Mouse (Mus musculus) layer of hippocampus, adult 8-10 months (tissue): ENCODE results near the gene Crb3. TPM values are rescaled to one million over a fixed set of nuclear protein-coding genes. Genes with fewer than 3 reads are reported as not detected.

Experiments
- DNase-seq, 2 experiments: peaks; one replicate each; pipeline ENCODE4 v3.0.0; 2022; ENCODE audit warnings: low spot score in 2 of 2
- total RNA-seq, 4 experiments: library from RNA; stranded (reverse); gene quantifications; 2 replicates each; pipeline ENCODE4 v1.2.4; 2022

Gene Crb3
- total RNA-seq, 4 experiments from 2014 or later, result 0.70 to 2.1 (median 1.4) TPM

DNA sequence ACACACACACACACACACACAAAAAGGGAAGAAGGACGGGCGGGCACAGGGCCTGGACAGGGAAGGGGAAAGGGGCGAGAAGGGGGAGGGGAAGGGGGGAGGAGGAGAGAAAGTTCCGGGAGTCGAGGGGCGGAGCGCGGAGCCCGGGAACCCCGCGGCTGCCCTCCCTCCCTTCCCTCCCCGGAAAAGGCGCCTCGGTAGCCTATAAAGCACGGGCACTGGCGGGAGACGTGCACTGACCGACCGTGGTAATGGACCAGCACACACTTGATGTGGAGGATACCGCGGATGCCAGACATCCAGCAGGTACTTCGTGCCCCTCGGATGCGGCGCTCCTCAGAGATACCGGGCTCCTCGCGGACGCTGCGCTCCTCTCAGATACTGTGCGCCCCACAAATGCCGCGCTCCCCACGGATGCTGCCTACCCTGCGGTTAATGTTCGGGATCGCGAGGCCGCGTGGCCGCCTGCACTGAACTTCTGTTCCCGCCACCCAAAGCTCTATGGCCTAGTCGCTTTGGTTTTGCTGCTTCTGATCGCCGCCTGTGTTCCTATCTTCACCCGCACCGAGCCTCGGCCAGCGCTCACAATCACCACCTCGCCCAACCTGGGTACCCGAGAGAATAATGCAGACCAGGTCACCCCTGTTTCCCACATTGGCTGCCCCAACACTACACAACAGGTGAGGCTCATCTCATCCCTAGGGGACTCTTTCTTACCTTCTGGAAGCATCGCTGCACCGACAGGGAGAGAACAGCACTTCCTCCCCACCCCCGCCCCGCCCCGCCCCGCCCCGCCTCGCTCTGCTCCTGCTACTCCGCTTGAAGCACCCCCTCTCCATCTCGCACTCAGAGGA, 46.5 kb downstream of the Crb3 start, which contains the start of gene Tnfsf9:
Gene Tnfsf9, plus strand, starts transcription at position 145 of the 854 bp plus-strand sequence.
- DNase-seq, result no peak

DNA sequence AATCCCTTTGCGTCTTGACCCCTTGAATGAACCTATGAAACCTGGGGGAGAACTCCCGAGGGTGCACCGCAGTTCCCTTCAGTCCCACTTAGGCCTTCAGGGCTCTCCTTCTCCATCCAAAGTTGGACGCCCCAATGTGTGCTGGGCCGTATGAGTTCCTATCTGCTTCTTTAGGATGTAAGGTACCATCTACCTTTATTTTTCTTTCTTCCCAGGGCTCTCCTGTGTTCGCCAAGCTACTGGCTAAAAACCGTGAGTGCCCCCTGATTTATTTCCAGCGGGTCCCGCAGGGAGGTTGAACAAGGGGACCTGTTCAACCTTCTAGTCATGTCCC, 47.1 kb downstream of the Crb3 start:
- no peak for DNase-seq

DNA sequence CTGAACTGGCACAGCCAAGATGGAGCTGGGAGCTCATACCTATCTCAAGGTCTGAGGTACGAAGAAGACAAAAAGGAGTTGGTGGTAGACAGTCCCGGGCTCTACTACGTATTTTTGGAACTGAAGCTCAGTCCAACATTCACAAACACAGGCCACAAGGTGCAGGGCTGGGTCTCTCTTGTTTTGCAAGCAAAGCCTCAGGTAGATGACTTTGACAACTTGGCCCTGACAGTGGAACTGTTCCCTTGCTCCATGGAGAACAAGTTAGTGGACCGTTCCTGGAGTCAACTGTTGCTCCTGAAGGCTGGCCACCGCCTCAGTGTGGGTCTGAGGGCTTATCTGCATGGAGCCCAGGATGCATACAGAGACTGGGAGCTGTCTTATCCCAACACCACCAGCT, 48.2 kb downstream of the Crb3 start:
- DNase-seq, result no peak

DNA sequence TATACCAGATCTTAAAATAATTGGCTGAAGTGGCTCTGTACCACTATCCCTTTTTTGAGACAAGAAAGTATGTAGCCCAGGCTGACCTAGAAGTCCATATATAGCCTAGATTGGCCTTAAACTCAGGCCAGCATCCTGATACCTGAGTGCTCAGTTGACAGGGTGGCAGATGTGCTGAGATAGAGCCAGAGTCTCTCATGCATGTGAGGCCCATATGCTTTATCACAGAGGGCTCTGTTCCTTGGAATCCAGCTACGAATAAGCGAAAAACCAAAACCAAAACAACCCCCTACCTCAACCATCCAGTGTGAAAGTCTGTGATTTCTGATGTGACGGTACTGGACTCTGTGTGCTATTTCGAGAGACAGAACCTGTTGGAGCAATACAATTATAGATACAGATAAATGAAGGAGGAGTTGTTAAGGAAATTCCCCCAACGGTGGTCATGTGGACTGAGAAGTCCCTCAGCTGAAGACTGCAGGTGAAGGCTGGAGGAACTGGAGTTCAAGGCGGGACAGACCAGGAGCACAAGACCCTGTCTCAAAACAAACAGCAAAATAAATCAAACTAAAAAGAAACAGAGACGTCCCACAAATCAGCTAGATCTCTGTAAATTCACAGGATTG, 49.2 kb downstream of the Crb3 start:
- DNase-seq, result no peak

DNA sequence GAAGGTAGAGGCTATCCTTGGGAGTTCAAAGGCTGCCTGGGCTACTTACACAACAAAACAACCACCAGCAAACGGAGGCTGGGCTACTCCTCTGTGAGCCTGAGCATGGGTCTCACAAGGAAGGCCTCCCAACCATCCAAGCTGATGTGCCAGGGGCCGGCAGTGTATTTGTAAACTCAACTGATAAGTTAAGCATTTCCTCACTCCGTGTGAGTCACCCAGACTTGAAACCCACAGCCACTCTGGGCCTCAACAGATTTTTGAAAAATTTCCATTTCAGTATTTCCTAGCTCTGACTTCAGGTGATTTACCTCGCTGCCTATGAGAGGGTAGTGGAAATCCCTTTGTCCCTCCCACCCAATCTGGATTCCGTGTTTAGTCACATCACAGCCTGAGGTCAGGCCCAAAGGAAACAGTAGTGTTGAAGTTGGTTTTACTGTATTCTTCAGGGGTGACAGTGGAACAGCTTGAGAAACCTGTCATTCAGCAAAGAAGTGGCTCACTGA, 49.8 kb downstream of the Crb3 start:
- no peak for DNase-seq

DNA sequence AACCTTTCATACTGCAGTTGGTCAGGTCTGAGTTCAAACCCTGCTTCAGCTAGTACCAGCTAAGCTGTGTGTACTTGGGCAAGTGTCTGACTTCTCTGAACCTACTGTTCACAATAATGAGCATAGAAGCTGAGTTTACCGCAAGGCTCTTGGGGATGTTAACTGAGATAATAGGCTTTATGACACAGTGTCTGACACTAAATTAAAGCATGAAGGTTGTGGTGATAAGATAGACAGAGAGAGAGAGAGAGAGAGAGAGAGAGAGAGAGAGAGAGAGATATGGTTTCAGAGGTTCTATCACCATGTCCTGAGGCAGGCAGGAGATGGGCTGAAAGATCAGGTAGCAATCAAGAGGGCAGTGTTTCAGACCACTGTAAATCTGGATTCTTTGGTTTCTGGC, 51.1 kb downstream of the Crb3 start:
- DNase-seq, result no peak

DNA sequence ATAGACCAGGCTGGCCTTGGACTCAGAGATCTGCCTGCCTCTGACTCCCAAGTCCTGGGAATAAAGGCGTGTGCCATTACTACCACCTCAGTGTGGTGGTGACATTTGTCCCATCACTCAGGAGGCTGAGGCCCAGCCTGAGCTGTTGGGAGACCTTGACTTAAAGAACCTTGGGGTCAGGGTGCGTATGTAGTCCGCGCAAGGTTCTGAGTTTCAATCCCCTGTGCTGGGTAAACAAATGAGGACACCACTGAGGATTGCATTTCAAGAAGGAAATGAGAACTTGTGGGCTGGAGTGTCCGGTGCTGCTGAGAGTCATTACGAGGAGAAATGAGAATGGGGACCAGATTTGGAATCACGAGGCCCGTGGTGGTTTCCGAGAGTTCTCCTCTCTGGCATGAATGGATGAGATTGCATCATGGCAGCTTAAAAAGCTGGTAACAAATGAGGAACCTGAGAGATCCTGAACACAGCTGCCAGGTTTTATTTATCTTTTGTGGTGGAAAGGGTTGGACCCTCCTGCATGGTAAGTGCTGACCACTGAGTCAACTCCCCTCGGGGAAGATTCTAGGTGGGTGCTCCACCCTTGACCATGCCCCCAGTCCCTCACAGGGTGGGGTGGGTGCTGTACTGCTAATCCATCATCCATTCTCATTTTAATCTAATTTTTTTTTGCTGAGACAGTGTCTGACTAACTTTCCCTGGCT, 54.0 kb downstream of the Crb3 start:
- no peak for DNase-seq

Other genes with a start within 250 kb of the Crb3 start
- 1 to 10 TPM; 4.3 to 6.0 (median 5.0) TPM for gene Rfx2, start 228.1 kb upstream of the Crb3 start, total RNA-seq
- not detected for gene Acsbg2, start 184.7 kb upstream of the Crb3 start, total RNA-seq
- under 1 TPM in 3 of 4 experiments, not detected in 1; 0.20 to 0.35 (median 0.27) TPM for gene 1700061G19Rik, start 183.6 kb upstream of the Crb3 start, total RNA-seq
- gene Mllt1, start 123.7 kb upstream of the Crb3 start, total RNA-seq, result 10 to 100 TPM; 73.9 to 92.9 (median 80.6) TPM
- not detected for gene Acer1, start 77.0 kb upstream of the Crb3 start, total RNA-seq
- gene Clpp, start 68.8 kb upstream of the Crb3 start, total RNA-seq, result 10 to 100 TPM; 60.9 to 70.6 (median 66.6) TPM
- gene Alkbh7, start 61.8 kb upstream of the Crb3 start, total RNA-seq, result 10 to 100 TPM; 24.3 to 29.5 (median 25.4) TPM
- under 1 TPM in 1 of 4 experiments, not detected in 3; 0.82 TPM for gene Pspn, start 59.1 kb upstream of the Crb3 start, total RNA-seq
- 10 to 100 TPM; 57.0 to 64.0 (median 61.5) TPM for gene Gtf2f1, start 47.8 kb upstream of the Crb3 start, total RNA-seq
- gene Gm17949, start 47.6 kb upstream of the Crb3 start, total RNA-seq, result under 1 TPM in 2 of 4 experiments, not detected in 2; 0.45 to 0.57 TPM
- 100 to 1,000 TPM; 105 to 118 (median 111) TPM for gene Khsrp, start 27.6 kb upstream of the Crb3 start, total RNA-seq
- not detected for gene Slc25a41, start 17.5 kb upstream of the Crb3 start, total RNA-seq
- 100 to 1,000 TPM; 352 to 366 (median 355) TPM for gene Slc25a23, start 758 bp downstream of the Crb3 start, total RNA-seq
- 1 to 10 TPM; 1.1 to 4.4 (median 3.0) TPM for gene Dennd1c, start 19.4 kb downstream of the Crb3 start, total RNA-seq
- gene Tubb4a, start 28.7 kb downstream of the Crb3 start, total RNA-seq, result 100 to 1,000 TPM; 500 to 601 (median 567) TPM
- gene Tnfsf9, start 46.2 kb downstream of the Crb3 start, total RNA-seq, result 1 to 10 TPM in 3 of 4 experiments, under 1 TPM in 1; 0.49 to 1.3 (median 1.1) TPM
- under 1 TPM in 1 of 4 experiments, not detected in 3; 0.55 TPM for gene Cd70, start 90.7 kb downstream of the Crb3 start, total RNA-seq
- gene Tnfsf14, start 135.1 kb downstream of the Crb3 start, total RNA-seq, result not detected
- gene C3, start 169.0 kb downstream of the Crb3 start, total RNA-seq, result 10 to 100 TPM in 2 of 4 experiments, 1 to 10 TPM in 2; 2.2 to 19.0 (median 8.9) TPM
- 10 to 100 TPM; 25.7 to 28.6 (median 28.3) TPM for gene Gpr108, start 189.3 kb downstream of the Crb3 start, total RNA-seq
- gene Trip10, start 190.3 kb downstream of the Crb3 start, total RNA-seq, result 10 to 100 TPM in 3 of 4 experiments, 1 to 10 TPM in 1; 8.1 to 12.3 (median 11.6) TPM
- 10 to 100 TPM in 2 of 4 experiments, 1 to 10 TPM in 2; 3.3 to 17.4 (median 10.0) TPM for gene Vav1, start 220.0 kb downstream of the Crb3 start, total RNA-seq